Mouse (Mus musculus): ENCODE measurements at regions not wholly inside any gene's neighbourhood (a gene's known extent, or its start where the extent isn't known, plus 50 kb on each side); places are given as distances from the start of the nearest gene placed in this dataset.
A peak's percentile ranks its signal among the peaks of the same experiment; 100 is the strongest.

- Histone ChIP-seq H3K27ac (replicated peaks) (no peak overlapping the region), H3K4me1 (peaks cover 7% of the 10 kb centered on the region), H3K27me3 (replicated peaks; ENCODE audit: low read depth, poor library complexity, severe bottlenecking) (no peaks in the 10 kb centered on the region), H3K4me3 (no peak overlapping the region), H3K36me3 (replicated peaks) (no peaks in the 10 kb centered on the region), H3K9me3 (no peaks in the 10 kb centered on the region)
- 78% methylated on average over 1 of the region's 1 CpGs for WGBS
- DNase-seq (ENCODE audit: low spot score) = no peak
These were observed 441.8 kb downstream of the Epha4 start for GRCm38 (mm10) chr1:77073071-77073470.

GRCm38 (mm10) chr1:77074926-77075885, 439.7 kb downstream of the Epha4 start:
- Histone ChIP-seq H3K27me3 (replicated peaks; ENCODE audit: low read depth, poor library complexity, severe bottlenecking) (no peaks in the 10 kb centered on the region), H3K27ac (replicated peaks) (no peak overlapping the region), H3K9me3 (no peaks in the 10 kb centered on the region), H3K4me1 (peaks cover 7% of the 10 kb centered on the region), H3K36me3 (replicated peaks) (no peaks in the 10 kb centered on the region), H3K4me3 (no peak overlapping the region)
- DNase-seq (ENCODE audit: low spot score) = no peak
- 84% methylated on average over 13 of the region's 13 CpGs for WGBS

- Histone ChIP-seq H3K4me3 (no peak overlapping the region), H3K27ac (replicated peaks) (0 out of 2 replicates have a peak overlapping the region, but pooled peaks have one; percentile 19), H3K9me3 (no peaks in the 10 kb centered on the region), H3K36me3 (replicated peaks) (no peaks in the 10 kb centered on the region), H3K4me1 (peaks cover 39% of the 10 kb centered on the region), H3K27me3 (replicated peaks; ENCODE audit: low read depth, poor library complexity, severe bottlenecking) (0 out of 2 replicates have a peak, but pooled peaks cover 12% of the 10 kb centered on the region)
- 51% methylated on average over 5 of the region's 5 CpGs for WGBS
- DNase-seq (ENCODE audit: low spot score) = peak; percentile 27
These were observed 434.1 kb downstream of the Epha4 start for GRCm38 (mm10) chr1:77080767-77081166.

- peak; percentile 40 for DNase-seq (ENCODE audit: low spot score)
- Histone ChIP-seq H3K27ac (replicated peaks) (no peak overlapping the region), H3K4me3 (no peak overlapping the region), H3K27me3 (replicated peaks; ENCODE audit: low read depth, poor library complexity, severe bottlenecking) (0 out of 2 replicates have a peak, but pooled peaks cover 12% of the 10 kb centered on the region), H3K4me1 (peaks cover 39% of the 10 kb centered on the region), H3K36me3 (replicated peaks) (no peaks in the 10 kb centered on the region), H3K9me3 (no peaks in the 10 kb centered on the region)
- WGBS = 45% methylated on average over 7 of the region's 7 CpGs
These were observed 433.2 kb downstream of the Epha4 start for GRCm38 (mm10) chr1:77081660-77082059.

DNA sequence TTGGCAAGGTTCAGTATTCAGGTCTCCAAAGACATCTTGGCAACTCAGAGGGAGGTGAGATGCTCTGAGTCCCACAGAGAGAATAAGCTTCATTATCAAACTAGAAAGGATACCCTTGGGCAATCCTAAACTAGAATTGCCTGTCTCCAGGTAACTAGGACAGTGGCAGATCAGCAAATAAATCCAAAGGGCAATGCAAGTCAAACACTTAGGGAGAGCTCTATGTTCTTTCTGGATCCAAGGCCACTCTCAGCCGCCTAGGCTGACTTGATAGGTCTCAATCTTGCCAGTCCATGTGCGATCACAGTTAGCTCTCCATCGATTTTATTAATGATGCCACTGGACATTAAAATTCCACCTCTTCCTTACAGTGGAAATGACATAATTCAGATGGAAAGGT, 432.5 kb downstream of the Epha4 start:
- H3K4me1 ChIP-seq = peaks cover 39% of the 10 kb centered on the region
- DNase-seq (ENCODE audit: low spot score) = no peak
- WGBS = 91% methylated on average over 3 of the region's 3 CpGs
- H3K36me3 ChIP-seq (replicated peaks) = no peaks in the 10 kb centered on the region
- no peaks in the 10 kb centered on the region for H3K9me3 ChIP-seq
- no peak overlapping the region for H3K4me3 ChIP-seq
- H3K27me3 ChIP-seq (replicated peaks; ENCODE audit: low read depth, poor library complexity, severe bottlenecking) = 0 out of 2 replicates have a peak, but pooled peaks cover 12% of the 10 kb centered on the region
- H3K27ac ChIP-seq (replicated peaks) = no peak overlapping the region

DNA sequence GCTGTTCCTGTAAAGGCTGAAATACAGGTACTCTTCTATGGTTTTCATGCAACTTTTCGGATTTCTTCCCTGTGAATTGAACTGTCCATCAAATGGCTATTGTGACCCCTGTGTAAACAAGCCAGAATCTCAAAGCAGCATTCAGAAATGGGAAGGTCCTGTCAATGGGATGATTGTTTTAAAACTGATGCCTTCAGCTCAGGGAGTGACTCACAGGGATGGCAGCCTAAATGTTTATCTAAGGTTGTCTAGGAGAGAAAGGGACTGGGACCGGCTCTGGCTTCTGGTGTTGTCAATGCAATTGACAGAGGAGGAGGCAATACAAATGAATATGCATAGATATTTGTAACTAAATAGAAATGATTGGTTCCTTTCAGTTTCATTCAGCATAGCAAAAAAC, 421.3 kb downstream of the Epha4 start:
- no peaks in the 10 kb centered on the region; the same call in 1 of the 2 replicates for H3K4me1 ChIP-seq
- H3K36me3 ChIP-seq (replicated peaks) = no peaks in the 10 kb centered on the region
- H3K27me3 ChIP-seq (replicated peaks; ENCODE audit: low read depth, poor library complexity, severe bottlenecking) = peaks cover 7% of the 10 kb centered on the region; the same call in 1 of the 2 replicates
- DNase-seq (ENCODE audit: low spot score) = no peak
- H3K4me3 ChIP-seq = no peak overlapping the region
- 19% methylated on average over 2 of the region's 2 CpGs for WGBS
- H3K27ac ChIP-seq (replicated peaks) = no peak overlapping the region
- H3K9me3 ChIP-seq = no peaks in the 10 kb centered on the region

- no peaks in the 10 kb centered on the region for H3K36me3 ChIP-seq (replicated peaks)
- WGBS = 32% methylated on average over 12 of the region's 12 CpGs
- peaks cover 16% of the 10 kb centered on the region for H3K4me1 ChIP-seq
- H3K27me3 ChIP-seq (replicated peaks; ENCODE audit: low read depth, poor library complexity, severe bottlenecking) = peaks cover 33% of the 10 kb centered on the region
- no peak overlapping the region for H3K4me3 ChIP-seq
- no peak overlapping the region for H3K27ac ChIP-seq (replicated peaks)
- H3K9me3 ChIP-seq = no peaks in the 10 kb centered on the region
- no peak for DNase-seq (ENCODE audit: low spot score)
These were observed 413.1 kb downstream of the Epha4 start for GRCm38 (mm10) chr1:77101726-77102272.

- Histone ChIP-seq H3K9me3 (no peaks in the 10 kb centered on the region), H3K4me1 (peaks cover 16% of the 10 kb centered on the region), H3K36me3 (replicated peaks) (no peaks in the 10 kb centered on the region), H3K4me3 (no peak overlapping the region), H3K27me3 (replicated peaks; ENCODE audit: low read depth, poor library complexity, severe bottlenecking) (peaks cover 29% of the 10 kb centered on the region), H3K27ac (replicated peaks) (peak overlapping the region; percentile 36; the same call in 1 of the 2 replicates)
- 39% methylated on average over 13 of the region's 13 CpGs for WGBS
- peak; percentile 31 for DNase-seq (ENCODE audit: low spot score)
These were observed 412.3 kb downstream of the Epha4 start for GRCm38 (mm10) chr1:77102421-77103133.

DNA sequence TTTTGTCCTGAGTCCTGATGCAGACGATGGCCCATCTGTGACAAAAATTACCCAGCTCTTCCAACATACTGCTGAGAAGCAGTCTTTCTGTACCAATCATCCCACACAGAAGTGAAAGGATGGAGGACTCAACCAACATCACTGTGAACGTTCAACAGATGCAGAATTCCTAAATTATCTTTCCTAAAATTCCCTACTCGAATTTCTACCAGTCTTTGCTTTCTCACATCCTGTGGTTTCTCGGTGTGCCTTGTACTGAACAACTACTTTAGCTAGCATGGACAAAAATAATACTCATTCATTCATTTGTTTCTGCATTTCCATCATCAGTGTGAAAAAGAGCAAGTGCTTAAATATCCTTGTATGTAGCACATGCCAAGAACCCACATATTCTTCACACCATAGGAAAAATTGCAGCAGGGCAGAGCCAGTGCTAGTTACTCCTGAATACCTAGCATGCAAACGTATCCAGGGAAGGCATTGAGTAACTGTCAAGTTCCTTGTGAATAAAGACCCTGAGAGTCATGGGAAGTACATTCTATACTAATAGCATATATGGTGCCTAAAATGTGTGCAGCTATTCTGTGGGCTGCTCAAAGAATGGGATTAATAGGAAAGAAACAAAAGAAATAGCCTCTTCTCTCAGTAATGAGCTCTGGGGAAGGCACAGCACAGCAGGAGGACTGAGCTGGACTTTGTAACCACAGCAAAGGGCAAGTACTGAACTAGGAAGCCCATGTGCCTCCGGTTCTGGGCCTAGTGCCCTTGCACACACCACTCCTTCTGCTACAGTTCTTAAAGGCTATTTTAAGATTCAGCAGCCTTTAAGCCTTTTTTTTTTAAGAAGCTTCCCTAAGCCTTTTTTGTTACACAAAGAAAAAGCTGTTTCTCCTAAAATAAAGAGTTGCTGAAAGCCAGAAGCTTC, 404.8 kb downstream of the Epha4 start:
- no peaks in the 10 kb centered on the region for H3K27me3 ChIP-seq (replicated peaks; ENCODE audit: low read depth, poor library complexity, severe bottlenecking)
- WGBS = 69% methylated on average over 6 of the region's 6 CpGs
- no peak for DNase-seq (ENCODE audit: low spot score)
- no peaks in the 10 kb centered on the region for H3K36me3 ChIP-seq (replicated peaks)
- no peaks in the 10 kb centered on the region for H3K9me3 ChIP-seq
- no peak overlapping the region for H3K27ac ChIP-seq (replicated peaks)
- 0 out of 2 replicates have a peak, but pooled peaks cover 2% of the 10 kb centered on the region for H3K4me1 ChIP-seq
- no peak overlapping the region for H3K4me3 ChIP-seq

GRCm38 (mm10) chr1:77128411-77128810, 386.5 kb downstream of the Epha4 start:
- H3K4me1 ChIP-seq = 0 out of 2 replicates have a peak, but pooled peaks cover 6% of the 10 kb centered on the region
- DNase-seq (ENCODE audit: low spot score) = no peak
- no peaks in the 10 kb centered on the region for H3K36me3 ChIP-seq (replicated peaks)
- H3K4me3 ChIP-seq = no peak overlapping the region
- H3K27me3 ChIP-seq (replicated peaks; ENCODE audit: low read depth, poor library complexity, severe bottlenecking) = no peaks in the 10 kb centered on the region
- no peaks in the 10 kb centered on the region for H3K9me3 ChIP-seq
- WGBS = 43% methylated on average over 3 of the region's 3 CpGs
- no peak overlapping the region for H3K27ac ChIP-seq (replicated peaks)

DNA sequence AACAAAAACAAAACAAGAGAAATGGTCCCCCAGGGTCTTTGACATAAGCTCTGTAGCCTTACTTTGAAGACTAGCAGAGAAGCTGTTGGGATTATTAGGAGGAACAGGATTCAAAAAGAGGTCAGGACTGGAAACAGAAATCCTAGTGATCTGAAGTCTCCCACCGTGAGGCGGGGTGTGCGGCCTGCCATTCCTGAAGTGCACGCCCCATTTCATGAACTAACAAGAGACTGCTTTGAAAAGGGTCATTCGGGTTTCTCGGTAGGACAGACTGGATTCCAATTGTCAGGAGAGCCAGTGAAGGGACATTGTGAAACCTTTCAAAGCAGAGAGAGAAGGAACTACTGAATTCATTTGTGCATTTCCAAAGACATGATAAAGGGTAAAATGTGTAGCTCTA, 377.2 kb downstream of the Epha4 start:
- Histone ChIP-seq H3K9me3 (no peaks in the 10 kb centered on the region), H3K4me3 (no peak overlapping the region), H3K4me1 (peaks cover 23% of the 10 kb centered on the region), H3K27ac (replicated peaks) (no peak overlapping the region), H3K27me3 (replicated peaks; ENCODE audit: low read depth, poor library complexity, severe bottlenecking) (0 out of 2 replicates have a peak, but pooled peaks cover 7% of the 10 kb centered on the region), H3K36me3 (replicated peaks) (no peaks in the 10 kb centered on the region)
- DNase-seq (ENCODE audit: low spot score) = peak; percentile 15
- WGBS = 14% methylated on average over 6 of the region's 6 CpGs

Data from embryonic facial prominence, embryonic 10.5 days (tissue).